Mouse (Mus musculus): ENCODE data around the gene Itgam. TPM values are rescaled to one million over a fixed set of nuclear protein-coding genes. Genes with fewer than 3 reads are reported as not detected.
"Not testable (repeated sequence)": the region's sequence is repeated elsewhere in the genome, so short reads cannot be mapped to it uniquely, and the experiment has no call there.

Gene Itgam
- 1 to 10 TPM; 4.9 to 6.9 TPM for total RNA-seq (2021)
- long read RNA-seq, experiment 1, partial matches to known transcripts: 1 of 1 reads
- long read RNA-seq, experiment 1, other reads (novel, unspliced or antisense): 0 of 1 reads
- long read RNA-seq, experiment 2: 0 reads

DNA sequence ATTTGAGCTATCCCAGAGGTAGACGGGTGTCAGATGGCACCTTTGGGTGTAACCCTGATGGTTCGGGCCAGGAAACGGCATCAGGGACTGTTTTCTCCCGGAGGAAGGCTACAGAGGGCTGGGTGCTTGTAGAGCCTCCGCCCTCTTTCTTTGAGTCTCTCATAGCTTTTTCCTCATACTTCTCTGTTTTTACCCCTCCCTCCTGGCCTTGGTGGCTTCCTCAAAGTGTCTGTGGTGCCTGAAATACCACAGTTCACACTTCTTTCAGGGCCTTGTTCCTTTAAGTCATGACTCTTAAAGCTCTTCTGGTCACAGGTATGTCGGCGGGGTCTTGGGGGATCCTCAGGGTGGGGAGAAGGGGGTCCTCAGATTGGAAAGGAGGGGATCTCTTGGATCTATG is at the start of gene Itgam, which contains the start of gene Gm49368:
TSS of gene Itgam (plus strand) at position 185 of the 400 bp plus-strand sequence.
TSS of gene Gm49368 (plus strand) at position 228 of the 400 bp plus-strand sequence.
- no peak for DNase-seq (ENCODE audit: low spot score in 2 of 2)

DNA sequence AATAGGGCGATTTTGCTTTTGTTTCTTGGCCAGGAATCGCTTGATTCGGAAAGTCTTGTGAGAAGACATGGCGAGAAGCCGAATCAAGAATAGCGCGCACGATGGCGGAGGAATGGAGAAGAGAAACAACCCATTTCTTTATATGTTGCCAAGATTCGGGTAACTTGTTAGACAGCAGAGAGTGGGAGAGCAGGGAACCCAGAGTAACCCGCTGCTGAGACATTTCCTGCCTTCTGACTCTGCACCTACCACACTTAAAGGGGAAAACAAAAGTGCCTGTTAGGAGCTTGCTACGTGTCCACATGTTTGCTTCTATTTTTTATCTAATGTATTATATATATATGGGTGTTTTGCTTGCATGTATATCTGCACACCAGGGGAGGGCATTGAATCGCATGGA is 49.3 kb upstream of the Itgam start:
- no peak for DNase-seq (ENCODE audit: low spot score in 2 of 2)

DNA sequence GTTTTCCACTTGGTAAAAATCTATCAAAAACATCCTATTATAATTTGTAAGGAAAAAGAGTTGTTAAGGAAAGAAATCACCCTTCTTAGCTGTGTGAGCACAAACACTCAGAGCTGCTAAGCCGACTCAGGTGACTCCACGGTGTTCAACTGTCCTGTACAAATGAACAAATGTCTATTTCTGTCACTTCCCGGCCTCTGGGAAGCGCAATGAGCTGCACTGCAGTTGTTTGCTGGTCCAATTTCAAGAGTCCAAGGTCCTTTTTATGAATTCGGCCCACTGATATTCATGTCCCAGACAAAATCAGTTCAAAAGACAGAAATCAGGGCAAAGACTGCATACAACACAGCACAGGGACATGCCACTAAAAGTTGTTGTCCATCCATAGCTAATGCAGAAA is 46.3 kb upstream of the Itgam start:
- not testable (repeated sequence) for DNase-seq (ENCODE audit: low spot score in 2 of 2)

DNA sequence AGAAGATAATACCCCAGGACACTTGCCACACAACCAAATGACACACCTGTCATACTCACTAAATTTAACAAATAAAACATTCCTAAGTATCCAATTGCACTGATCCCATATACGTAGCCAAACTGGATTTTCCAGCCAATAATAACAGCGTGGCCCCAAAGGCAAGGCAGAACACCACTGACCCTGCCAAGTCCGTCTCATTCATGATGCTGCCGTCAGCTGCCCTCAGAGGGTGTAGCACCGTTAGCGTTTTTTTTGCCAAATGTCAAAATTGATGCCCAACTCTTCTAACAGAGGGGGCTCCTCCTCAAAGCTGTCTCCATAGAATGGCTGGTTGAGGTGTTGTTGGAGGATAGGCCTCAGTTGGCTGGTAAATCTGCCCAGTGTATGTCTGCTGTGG is 45.8 kb upstream of the Itgam start:
- no peak for DNase-seq (ENCODE audit: low spot score in 2 of 2)

DNA sequence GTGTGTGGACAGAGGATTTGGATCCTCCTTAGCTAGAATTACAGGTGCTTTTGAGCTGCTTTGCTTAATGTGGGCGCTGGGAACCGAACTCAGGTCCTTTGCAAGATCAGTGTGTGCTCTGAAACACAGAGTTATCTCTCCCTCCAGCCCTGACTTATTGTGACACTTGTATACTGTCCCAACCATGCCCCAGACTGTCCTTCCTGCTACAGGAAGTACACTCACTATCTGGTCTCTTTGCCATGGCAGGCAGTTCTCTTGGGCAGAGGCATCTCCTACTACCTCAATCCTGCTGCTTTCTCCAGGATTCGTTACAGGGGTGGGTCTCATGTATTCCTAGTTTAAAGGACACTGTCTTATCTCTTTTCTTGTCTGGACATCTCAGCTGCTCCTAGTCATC is 44.2 kb upstream of the Itgam start:
- no peak for DNase-seq (ENCODE audit: low spot score in 2 of 2)

DNA sequence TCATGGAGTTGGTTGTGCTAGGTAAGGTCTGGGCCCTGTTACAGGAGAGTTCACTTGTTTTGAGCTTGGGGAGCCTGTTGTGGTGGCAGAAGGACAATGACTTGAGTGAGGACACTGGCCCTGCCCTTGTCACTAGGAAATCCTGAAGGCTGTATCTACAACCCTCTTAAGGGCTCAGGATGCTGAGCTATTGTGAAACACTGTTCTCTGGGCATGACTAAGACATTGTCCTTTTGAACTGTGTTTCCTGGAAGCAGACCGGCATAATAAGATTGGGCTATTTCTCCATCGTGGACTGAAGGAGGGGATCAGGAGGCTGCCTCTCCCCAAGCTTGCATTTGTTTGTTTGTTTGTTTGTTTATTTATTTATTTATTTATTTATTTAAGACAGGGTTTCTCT is 43.3 kb upstream of the Itgam start:
- DNase-seq (ENCODE audit: low spot score in 2 of 2): no peak

DNA sequence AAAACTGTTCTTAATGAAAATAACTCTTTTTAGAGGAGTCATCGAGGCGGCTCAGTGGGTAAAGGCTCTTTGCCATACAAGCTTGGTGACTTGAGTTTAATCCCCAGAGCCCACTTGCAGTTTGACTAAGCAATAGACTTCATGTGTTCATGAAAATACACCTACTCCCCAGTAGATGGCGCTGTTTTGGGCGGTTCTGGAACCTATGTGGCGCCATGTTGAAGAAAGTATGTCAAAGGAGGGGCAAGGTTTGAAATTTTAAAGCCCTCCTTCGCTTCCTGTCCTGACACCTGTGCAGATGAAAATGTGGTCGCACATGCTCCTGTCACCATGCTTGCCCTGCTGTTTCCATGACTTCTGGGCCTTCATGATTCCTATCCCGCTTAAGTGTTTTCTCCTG is 39.5 kb upstream of the Itgam start:
- no peak for DNase-seq (ENCODE audit: low spot score in 2 of 2)

DNA sequence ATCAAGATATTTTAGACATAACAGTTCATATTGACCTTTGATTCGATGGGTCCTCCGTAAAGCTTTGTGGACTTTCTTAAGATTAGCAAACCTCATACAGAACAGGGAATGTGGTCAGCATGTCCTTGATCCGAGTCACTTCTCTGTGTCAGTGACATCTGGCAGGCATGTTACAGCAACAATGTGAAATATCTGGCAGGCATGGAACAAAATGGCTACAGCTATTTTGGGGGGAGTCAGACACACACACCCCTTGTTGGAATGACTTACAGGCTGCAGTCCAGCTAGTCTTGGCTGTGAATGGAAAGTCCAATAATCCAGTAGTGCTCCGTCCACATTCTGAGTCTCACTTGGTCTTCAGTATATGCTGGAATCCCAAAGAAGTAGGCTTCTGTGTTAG is 38.9 kb upstream of the Itgam start:
- no peak for DNase-seq (ENCODE audit: low spot score in 2 of 2)

DNA sequence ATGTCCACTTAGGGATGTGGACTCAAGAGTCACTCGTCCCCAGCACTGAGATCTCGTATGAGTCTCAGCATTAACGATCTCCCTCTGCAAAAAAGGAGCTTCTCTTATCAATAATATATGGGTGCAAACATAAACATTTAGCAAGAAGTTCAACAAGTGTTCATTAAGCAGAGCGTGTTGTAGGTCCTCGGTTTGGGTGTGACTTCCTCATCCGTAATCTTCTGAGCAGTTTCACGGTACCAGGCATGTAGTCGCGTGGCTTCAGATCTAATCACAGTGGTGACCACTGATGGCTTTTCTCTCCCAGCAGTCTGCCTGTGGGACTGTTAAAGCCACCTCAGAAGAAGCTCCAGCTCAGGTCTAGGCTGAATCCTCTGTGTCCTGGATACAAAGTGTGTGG is 38.1 kb upstream of the Itgam start:
- no peak for DNase-seq (ENCODE audit: low spot score in 2 of 2)

DNA sequence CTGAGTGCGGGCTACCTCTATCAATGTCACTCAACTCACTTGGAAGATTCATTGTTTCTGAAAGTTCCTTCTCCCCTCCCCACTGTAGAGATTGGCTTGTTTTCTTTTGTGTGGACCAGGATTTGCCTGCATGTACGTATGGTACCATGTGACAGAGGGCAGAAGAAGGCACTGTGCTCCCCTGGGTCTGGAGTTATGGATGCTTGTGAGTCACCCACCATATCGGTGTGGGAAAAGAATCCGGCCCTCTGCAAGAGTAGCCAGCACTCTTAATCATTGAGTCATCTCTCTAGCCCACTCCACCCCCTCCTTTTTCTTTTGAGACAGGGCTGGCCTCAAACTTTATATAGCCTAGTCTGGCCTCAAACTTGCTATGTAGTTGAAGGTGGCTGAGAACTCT is 37.5 kb upstream of the Itgam start:
- no peak for DNase-seq (ENCODE audit: low spot score in 2 of 2)

DNA sequence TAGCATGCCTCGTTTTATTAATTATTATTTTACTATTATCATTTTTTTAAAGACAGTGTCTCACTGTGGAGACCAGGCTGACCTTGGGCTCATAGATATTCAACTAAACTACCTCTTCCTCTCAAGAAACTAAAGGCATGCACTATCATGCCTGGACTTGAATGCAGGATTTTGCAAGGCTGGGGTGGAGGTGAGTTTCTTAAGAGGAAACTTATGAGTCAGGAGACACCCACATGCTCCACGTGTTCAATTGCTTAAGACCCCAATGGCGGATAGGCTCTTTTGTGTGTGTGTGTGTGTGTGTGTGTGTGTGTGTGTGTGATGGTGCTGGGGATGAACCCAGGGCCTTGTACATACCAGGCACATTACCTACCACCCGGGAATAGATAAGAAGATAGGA is 37.1 kb upstream of the Itgam start:
- no peak for DNase-seq (ENCODE audit: low spot score in 2 of 2)

DNA sequence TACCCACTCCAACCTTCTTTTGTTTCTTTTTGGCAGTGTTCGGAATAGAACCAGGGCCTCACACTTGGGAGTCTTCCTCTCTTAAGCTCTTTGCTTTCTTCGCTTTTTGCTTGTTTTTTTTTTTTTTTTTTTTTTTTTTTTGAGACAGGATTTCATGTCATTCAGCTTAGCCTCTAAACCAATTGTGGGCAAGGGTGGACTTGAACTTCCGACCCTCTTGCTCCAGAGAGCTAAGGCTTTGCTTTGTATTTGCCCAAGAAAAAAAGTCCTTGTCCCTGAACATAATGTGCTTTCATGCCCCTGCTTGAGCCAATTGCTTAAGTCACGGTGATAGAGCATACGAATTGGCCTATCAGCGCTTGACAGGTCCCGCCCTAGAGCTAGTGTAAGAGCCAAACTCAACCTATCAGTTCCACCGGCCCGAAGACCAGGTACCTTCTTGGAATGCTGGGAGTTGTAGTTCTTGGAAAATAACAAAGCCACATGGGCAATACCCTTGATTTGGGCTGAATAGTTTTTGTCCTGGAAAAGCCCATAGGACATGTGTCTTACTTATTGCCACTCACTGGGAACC is 30.9 kb upstream of the Itgam start:
- no peak for DNase-seq (ENCODE audit: low spot score in 2 of 2)

DNA sequence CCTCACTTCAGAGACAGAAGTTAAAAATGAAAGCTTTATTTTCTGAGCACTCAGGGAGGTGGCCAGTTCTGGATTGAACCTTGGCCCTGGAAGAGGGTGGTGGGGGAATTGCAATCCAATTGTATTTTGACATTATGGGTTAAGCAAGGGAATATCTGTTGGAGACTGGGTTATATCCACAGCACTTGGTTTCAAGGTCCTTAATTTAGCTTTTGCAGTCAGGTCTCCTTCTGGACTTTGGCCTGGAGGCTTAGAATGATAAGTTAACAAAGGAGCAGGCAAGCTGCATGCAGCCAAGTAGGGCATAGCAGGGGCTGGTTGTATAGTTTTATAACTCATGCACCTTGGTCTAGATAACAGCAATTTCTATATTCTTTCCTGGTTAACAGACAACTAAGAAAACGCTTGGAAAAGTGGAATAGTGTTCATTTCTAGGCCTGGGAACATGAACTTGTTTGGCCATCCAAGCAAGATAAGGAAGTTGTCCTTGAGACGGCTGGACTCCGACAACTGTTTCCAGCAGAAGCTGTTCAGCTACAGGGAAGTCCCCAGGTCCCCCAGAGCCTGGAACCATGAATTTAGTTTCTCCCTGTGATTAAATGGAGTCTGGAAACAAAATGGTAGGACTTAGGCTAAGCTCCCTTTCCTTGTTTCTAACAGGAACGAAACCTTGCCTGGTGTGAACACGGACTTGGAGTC is 30.0 kb upstream of the Itgam start:
- DNase-seq (ENCODE audit: low spot score in 2 of 2): no peak

DNA sequence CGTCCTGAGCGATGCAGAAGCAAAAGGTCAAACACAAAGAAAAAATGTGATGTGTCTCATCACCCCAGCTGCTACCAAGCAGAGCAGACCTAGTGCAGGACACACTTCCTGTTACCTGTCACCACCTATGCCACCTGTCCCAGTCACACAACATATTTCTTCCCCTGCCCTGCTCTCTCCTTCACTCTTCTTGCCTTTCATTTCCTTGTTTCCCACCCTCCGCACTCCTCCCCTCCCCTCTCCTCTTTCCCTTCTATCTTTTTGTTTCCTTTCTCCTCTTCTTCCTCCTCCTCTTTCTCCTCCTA is 29.5 kb upstream of the Itgam start:
- DNase-seq (ENCODE audit: low spot score in 2 of 2): no peak

DNA sequence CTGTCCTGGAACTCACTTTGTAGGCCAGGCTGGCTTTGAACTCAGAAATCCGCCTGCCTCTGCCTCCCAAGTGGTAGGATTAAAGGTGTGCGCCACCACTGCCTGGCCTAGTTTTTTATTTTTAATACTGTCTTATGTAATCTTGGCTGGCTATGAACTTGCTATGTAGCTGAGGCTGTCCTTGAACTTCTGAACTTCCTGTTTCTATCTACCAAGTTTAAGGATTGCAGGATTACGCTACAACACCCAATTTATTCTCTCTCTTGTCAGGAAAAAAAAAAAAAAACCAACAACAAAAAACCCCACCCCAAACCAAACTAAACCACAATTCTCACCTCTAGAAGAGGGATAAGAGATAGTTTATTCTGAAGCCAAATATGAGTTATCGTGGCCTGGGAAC is 28.8 kb upstream of the Itgam start:
- DNase-seq (ENCODE audit: low spot score in 2 of 2): no peak

DNA sequence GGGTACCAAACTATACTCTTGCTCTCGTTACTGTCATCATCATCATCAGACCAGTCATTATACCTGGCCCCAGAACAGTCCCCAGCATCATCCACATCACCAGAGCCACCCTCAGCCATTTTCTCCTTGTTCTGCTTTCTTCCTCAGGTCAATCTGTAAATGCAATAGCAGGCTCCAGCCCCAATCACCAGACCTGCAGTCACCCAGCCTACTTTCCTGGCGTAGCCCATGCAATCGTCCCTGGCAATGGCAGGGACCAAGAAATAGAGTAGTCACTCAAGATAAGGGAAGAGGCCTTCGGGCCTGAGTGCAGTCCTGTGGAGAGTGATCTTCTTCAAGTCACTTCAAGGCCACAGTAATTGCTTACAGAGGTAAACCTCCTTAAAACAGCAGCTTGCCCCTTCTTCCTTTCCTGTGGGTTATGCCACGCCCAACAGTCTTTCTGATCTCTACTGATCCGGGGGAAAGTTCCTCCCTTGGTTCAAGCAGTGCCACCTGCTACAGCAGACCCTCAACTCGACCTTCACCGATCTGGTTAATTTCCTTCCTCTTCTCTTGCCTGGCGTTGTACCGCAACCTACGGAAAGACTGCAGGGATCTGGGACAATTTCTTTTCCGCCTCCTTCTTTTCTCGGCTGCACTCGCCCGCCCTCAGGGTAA is 20.1 kb upstream of the Itgam start:
- DNase-seq (ENCODE audit: low spot score in 2 of 2): not testable (repeated sequence)

DNA sequence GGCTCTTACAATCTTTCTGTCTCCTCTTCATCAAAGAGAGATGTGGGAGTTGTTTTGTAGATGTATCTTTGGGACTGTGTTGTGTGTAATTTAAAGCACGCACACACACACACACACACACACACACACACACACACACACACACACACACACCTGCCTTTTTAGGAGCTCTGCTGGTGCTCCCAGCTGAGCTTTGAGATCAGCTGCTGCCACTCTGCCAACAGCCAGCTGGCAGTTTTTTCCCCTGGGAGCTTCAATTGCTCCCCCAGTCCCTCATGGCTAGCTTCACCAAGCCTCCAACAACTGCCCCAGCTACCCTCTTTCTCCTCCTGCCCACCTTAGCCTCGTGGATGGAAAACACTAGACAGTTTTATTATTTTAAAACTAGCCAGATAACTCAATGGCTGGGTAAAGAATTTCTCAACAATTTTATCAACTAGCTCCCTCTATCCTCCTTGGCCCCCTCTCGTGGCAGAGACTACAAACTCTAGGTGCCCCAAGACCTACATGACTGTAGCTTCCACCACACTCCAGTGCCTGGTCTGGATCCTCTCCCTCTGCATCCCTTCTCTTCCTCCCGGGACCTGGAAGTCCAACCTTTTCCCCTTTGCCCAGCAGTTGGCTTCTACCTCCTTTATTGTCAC is 18.2 kb upstream of the Itgam start:
- no peak for DNase-seq (ENCODE audit: low spot score in 2 of 2)

DNA sequence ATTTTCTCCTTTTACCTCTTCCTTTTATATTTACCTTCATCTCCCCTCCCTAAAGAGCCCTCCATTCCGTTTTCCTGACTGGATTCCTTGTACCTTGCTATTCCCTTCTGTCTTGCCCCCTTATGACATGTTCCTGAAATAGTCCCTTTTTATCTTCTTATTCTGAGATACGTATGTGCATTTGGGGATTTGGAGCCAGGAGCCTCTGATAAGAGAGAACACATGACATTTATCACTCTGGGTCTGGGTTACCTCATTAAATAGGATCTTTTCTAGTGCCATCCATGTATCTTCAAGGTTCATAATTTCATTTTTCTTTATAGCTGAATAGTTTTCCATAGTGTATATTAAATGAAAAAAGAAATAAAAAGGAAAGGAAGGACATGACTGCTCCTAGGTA is 16.8 kb upstream of the Itgam start:
- no peak for DNase-seq (ENCODE audit: low spot score in 2 of 2)

DNA sequence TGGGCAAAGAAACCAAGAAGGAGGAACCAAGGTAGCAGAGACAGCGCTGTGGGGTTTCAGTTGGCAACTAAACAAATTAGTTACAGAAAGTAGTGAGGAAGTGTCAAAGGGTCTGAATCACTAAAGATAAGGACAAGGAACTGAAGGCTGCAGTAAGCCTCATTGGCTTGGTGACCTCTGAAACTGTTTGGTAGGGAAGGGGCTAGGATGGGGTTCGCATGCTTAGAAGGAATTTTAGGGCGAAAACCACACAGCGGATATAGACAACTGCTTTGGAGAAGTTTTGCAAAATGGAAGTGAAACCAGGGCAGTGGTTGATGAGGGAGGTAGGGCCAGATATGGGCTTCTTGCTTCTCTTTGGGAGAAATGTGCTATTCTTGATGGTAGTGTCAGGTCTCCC is 13.6 kb upstream of the Itgam start:
- DNase-seq (ENCODE audit: low spot score in 2 of 2): no peak

DNA sequence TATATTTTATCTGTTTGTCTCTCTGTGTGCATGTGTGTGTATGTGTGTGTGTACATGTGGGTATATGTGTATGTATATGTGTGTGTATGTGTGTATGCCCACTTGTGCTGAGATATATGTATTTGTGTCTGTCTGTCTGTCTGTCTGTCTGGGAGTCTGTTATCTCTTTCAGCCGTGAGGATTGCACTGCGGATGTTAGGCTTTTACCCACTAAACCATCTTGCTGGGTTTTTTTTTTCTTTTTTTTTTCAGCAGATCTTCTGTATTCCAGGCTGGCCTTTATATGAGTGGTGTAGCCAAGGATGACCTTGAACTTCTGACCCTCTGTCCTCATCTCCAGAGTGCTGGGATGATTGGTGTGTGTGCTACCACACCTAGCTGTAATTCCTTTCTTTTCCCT is 13.2 kb upstream of the Itgam start:
- DNase-seq (ENCODE audit: low spot score in 2 of 2): no peak

DNA sequence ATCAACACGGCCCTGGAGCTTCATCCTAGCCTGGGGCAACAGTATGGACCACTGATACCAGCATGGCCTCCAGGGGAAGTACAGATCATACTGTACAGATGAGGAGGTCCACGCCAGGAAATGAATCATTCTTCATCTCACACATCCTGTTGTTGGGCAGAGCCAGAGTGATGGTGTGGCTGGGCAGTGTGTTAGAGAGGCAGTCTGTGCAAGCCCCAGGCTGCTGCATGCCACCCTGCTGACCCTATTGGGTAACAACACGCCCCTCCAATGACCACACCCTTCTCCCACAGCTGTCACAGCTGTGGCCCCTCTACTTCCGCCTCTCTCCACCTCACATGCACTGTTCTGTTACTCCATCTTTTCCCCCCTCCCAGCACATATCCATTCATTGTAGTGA is 11.7 kb upstream of the Itgam start:
- DNase-seq (ENCODE audit: low spot score in 2 of 2): no peak

DNA sequence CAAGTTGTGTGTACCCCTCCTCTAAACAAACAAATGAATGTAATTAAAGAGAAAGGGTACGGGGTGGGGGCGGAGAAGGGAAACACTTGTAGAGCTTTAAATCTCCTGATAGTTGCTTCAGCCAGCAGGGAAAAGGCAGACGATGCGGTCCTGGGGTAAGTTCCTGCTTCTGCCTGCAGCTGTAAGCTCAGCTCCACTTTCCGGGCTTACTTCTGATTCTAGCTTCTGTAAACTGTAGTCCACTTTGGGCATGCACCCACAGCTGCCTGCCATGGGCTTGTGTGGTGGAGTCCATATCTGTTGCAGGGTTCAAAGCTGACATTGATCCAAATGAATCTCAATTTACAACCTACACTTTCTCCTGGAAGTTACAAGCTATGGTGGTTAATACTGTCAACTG is 9.4 kb upstream of the Itgam start:
- DNase-seq (ENCODE audit: low spot score in 2 of 2): no peak
